Mouse (Mus musculus): ENCODE measurements around the gene Lrpprc. TPM values are rescaled to one million over a fixed set of nuclear protein-coding genes. Genes with fewer than 3 reads are reported as not detected.
"Not testable (repeated sequence)": the region's sequence is repeated elsewhere in the genome, so short reads cannot be mapped to it uniquely, and the experiment has no call there.

Lrpprc gene
- total RNA-seq (2021): 10 to 100 TPM; 66.4 to 68.3 TPM

GRCm38 (mm10) chr17:84790447-84791098 is at the start of gene Lrpprc:
Gene Lrpprc, minus strand, starts transcription at chr17:84790789.
- peak; percentile 94 to 95 for DNase-seq

DNA sequence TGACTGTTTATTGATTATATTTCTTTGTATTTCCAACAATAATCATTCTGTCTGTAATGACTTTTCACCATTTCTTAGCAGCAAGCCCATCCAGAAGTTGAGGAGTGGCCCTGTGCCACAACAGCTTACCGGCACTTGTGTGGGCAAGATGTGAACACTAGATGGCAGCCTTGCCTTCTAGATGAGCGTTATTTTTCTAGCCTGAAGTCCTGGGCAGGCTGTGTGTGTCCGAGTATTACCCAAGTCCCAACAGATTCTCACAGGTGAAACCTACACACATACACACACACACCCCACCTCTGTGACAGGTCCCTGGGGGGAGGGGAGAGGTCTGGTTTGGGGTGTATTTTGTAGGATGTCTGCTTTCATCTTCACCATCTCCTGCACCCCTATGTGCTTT is 47.2 kb upstream of the Lrpprc start:
- peak; percentile 61 to 71 for DNase-seq

DNA sequence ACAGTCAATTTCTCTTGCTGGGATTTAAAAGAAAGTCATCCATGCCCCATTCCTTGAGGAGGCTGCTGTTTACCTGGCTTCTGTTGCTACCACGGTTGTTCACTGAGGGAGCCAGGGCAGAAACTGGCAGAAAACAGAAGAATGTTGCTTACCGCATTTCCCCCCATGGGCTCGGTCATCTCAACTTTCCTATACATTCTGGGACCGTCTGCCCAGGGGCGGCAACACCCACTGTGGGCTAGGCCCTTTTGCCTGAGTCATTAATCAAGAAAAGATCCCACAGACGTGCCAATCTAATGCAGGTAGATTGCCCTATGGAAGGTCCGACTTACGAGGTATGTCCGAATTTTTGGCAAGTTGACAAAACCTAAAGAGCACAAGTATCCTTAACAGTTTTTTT is 44.7 kb upstream of the Lrpprc start:
- DNase-seq: no peak

DNA sequence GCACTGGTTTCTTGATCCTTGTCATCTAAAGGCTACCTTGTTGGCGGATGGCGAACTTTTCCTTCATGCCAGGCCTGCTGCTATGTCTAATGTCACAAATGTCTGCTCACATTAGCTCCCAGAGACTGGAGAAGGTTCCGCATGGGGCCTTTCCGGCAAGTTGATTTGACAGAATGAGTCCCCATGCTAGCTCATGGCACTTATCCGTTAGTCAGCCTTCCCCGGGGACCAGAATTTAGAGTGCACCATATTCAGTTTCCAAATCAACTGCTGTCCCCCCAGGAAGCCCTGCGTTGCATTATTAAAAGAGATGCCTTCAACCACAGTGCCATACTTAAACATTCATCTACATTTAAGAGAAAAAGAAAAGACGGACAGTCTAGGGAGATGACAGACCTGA is 41.8 kb upstream of the Lrpprc start:
- no peak for DNase-seq

- no peak for DNase-seq
Observed at GRCm38 (mm10) chr17:84828301-84828700, 37.7 kb upstream of the Lrpprc start.

GRCm38 (mm10) chr17:84820603-84821002 is 30.0 kb upstream of the Lrpprc start:
- DNase-seq: no peak

DNA sequence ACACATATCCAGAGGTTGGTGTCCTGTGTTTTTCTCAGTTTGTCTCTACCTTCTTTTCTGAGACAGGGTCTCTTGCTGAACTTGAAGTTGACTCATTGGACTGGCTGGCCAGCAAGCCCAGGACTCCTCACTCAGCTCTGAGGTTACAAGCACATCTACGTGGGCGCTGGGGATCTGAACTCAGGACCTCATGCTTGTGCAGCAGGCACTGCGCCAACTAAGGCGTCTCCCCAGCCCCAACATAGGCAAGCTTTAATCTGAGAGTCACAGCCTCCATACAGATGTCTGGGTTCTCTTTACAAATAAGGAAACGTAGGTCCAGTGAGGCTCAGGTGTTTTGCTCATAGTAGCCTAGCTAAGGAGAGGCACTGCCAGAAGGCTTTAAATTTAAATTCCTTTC is 27.8 kb upstream of the Lrpprc start:
- DNase-seq: no peak

GRCm38 (mm10) chr17:84816014-84816461 is 25.4 kb upstream of the Lrpprc start:
- no peak for DNase-seq

DNA sequence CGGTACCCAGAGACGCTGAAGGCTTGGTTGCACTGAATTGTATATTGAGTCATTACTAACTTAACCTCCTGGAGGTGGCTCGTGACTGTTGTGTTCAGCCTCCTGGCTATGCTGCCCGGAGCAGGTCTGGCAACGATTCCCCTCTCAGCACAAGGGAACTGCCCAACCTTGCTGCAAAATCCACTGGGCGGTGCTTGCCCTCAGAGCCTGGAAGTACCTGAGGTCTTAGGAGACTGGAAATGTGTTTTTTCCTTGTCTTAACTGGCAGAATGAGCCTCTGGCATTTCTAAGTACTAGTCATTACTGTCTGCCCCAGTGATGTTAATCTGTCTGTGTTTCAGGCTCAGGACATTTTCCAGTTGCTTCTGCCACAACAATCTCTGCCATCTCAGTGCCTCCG is 24.3 kb upstream of the Lrpprc start:
- no peak for DNase-seq

- not testable (repeated sequence) for DNase-seq
Observed at GRCm38 (mm10) chr17:84814192-84814591, 23.6 kb upstream of the Lrpprc start.

- DNase-seq: no peak
Observed at GRCm38 (mm10) chr17:84792006-84792405, 1.4 kb upstream of the Lrpprc start.

- no peak for DNase-seq
Observed at GRCm38 (mm10) chr17:84791156-84791555, 567 bp upstream of the Lrpprc start.

DNA sequence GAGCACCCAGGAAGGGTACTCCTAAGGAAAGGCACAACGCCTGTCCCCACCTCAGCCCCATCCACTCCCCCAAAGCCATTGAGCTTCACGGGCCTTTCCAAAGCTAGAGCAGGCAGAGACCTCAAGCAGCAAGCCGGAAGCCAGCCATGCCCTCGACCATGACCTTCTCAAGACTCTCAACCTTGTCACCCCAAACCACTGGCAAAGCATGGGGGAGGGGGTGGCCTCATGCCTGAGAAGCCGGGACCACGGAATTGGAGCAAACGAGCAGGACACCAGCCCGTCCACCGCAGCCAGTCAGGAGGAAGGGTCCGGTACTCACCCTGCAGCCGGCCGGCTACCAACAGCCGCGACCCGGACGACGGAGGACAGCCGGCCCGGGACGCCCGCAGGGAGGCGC is 546 bp downstream of the Lrpprc start:
- DNase-seq: no peak

- no peak for DNase-seq
Observed at GRCm38 (mm10) chr17:84788376-84789125, 2.0 kb downstream of the Lrpprc start.

- no peak for DNase-seq
Observed at GRCm38 (mm10) chr17:84787477-84787876, 3.1 kb downstream of the Lrpprc start.

DNA sequence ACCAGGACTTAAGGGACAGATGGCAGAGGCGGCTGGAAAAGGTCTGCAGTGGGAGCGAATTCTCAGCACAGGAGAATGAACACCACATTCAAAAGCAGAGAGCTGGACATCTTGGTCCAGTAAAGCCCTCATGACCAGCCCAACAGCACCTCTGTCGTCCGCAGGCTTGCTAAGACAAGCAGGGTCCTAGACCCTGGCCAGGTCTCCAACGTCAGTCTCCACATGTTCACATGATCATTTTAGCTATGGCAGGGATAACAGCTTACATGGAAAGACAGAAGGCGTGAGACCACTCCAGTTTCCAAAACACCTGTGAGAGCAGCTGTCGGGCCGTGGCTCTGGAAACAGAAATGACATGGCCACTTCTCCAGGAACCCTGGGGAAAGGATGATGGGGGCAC is 3.7 kb downstream of the Lrpprc start:
- no peak for DNase-seq

- no peak for DNase-seq
Observed at GRCm38 (mm10) chr17:84785176-84785575, 5.4 kb downstream of the Lrpprc start.

DNA sequence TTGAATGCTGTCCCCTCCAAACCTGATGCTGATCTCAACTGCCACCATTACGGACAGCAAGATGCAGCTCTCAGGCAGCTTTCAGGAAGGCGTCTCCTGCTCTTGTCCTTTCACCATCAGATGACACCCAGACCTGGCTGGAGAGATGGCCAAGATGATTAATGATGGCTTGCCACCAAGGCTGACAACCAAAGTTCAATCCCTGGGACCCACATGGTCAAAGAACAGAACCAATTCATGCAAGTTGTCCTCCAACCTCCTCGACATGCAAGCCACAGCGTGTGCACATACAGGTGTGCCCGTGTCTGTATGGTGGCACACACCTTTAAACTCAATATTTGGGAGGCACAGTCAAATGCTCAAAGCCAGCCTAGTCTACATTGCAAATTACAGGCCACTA is 7.1 kb downstream of the Lrpprc start:
- no peak for DNase-seq

DNA sequence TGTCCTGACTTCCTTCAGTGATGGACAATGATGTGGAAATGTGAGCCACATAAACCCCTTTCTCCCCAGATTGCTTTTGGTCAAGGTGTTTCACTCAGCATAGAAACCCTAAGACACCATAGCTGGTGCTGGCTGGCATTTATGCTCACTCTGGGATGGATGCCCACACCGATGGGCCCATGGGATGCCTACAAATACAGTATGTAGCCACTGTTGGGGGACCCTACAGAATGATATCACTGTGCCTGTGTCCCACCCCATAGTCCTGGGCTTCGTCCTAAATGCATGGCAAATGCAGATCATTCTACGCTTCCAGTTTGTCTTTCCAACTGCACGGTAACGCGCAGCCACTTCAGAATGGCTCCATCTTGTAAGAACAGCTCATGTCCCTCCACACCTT is 10.3 kb downstream of the Lrpprc start:
- DNase-seq: no peak

GRCm38 (mm10) chr17:84778477-84778978 is 12.1 kb downstream of the Lrpprc start:
- DNase-seq: no peak

- no peak for DNase-seq
Observed at GRCm38 (mm10) chr17:84776362-84777000, 14.1 kb downstream of the Lrpprc start.

DNA sequence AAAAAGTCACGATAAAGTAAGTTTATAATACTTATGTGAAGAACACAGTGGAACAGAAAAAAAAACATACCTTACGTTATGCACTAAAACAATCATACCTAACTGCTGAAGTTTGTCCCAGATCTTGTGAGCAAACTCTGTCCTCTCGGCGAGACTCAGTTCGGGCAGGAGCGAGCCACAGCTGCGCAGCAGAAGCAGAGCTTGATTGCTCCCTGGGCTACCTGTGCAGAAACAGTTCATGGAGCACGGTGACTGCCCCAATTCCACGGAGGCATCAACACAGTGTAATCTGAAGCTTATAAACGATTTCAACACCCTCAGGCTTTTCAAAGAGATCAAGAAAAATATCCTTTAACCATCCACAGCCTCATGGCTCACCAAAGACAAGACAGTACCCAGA is 15.3 kb downstream of the Lrpprc start:
- no peak for DNase-seq

- no peak for DNase-seq
Observed at GRCm38 (mm10) chr17:84771882-84772281, 18.7 kb downstream of the Lrpprc start.

All from layer of hippocampus, postnatal 36 days (tissue).